Mouse (Mus musculus): ENCODE results near the gene Chpt1.

DNA sequence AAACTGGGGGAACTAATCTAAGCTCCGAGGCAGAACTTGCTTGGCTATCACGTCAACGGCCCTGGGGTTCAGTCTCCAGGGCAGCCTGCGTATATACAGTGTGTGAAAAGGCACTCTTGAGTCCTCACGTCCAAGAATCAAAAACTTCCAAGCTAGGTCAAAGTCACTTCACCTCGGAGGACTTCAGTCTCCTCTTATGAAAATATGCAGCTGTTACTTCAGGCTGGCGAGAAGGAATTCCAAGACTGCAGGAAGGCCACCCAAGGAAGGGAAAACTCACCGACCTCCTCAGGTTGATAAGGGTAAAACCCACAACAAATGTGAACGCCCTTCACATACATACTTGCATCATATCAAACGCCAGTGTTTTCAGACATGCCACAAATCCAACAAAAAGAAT, 2.5 kb downstream of the Chpt1 start:
- TF ChIP-seq CTCF (IDR thresholded peaks at IDR 0.05; ENCODE audit: low read depth) (no peak), EP300 (optimal IDR thresholded peaks at IDR 0.05) (no peak)
